Mouse (Mus musculus): ENCODE results near the gene Rexo2. TPM values are rescaled to one million over a fixed set of nuclear protein-coding genes. Genes with fewer than 3 reads are reported as not detected.

Gene Rexo2
- total RNA-seq, 2 experiments from 2014 or later = 56.4 TPM

Small RNA genes within 50 kb of the gene (microRNA-seq; reads per million reads assigned to microRNA genes)
- gene Gm23653 = not detected

Other genes starting within 250 kb of the Rexo2 start
- gene Nxpe2, start 127.2 kb downstream of the Rexo2 start, total RNA-seq (2021) = 1 to 10 TPM; 1.5 to 2.3 TPM
- gene Rbm7, start 14.7 kb upstream of the Rexo2 start, total RNA-seq (2021) = 10 to 100 TPM; 31.9 to 32.9 TPM
- 10 to 100 TPM; 13.8 to 24.5 TPM for gene Gm5617, start 14.8 kb upstream of the Rexo2 start, total RNA-seq (2021)
- gene Nnmt, start 124.5 kb upstream of the Rexo2 start, total RNA-seq (2021) = 10 to 100 TPM; 19.3 to 22.9 TPM